Mouse (Mus musculus) adrenal gland, adult 8-10 months (tissue): ENCODE measurements at regions not wholly inside any gene's neighbourhood (a gene's known extent, or its start where the extent isn't known, plus 50 kb on each side); places are given as distances from the start of the nearest gene placed in this dataset.

Experiments
- DNase-seq: peaks from one replicate; pipeline ENCODE4 v3.0.0; 2022

- no peak for DNase-seq
Observed at GRCm38 (mm10) chr6:99984057-99984855, 258.1 kb upstream of the Prok2 start.

- DNase-seq, result no peak
Observed at GRCm38 (mm10) chr6:99979614-99980013, 253.4 kb upstream of the Prok2 start.

GRCm38 (mm10) chr6:99978164-99978746 is 252.1 kb upstream of the Prok2 start:
- DNase-seq, result no peak

- DNase-seq, result no peak
Observed at GRCm38 (mm10) chr6:99976144-99976543, 250.0 kb upstream of the Prok2 start.

GRCm38 (mm10) chr6:99975486-99975885 is 249.3 kb upstream of the Prok2 start:
- DNase-seq, result no peak

GRCm38 (mm10) chr6:99974464-99974863 is 248.3 kb upstream of the Prok2 start:
- DNase-seq, result peak; percentile 40

- DNase-seq, result no peak
Observed at GRCm38 (mm10) chr6:99971376-99971775, 245.2 kb upstream of the Prok2 start.

- no peak for DNase-seq
Observed at GRCm38 (mm10) chr6:99968889-99969288, 242.7 kb upstream of the Prok2 start.

GRCm38 (mm10) chr6:99967465-99967864 is 241.3 kb upstream of the Prok2 start:
- no peak for DNase-seq

GRCm38 (mm10) chr6:99964540-99964939 is 238.3 kb upstream of the Prok2 start:
- DNase-seq, result no peak

GRCm38 (mm10) chr6:99964007-99964406 is 237.8 kb upstream of the Prok2 start:
- DNase-seq, result no peak

GRCm38 (mm10) chr6:99959371-99959770 is 233.2 kb upstream of the Prok2 start:
- DNase-seq, result no peak

GRCm38 (mm10) chr6:99954832-99955830 is 228.9 kb upstream of the Prok2 start:
- DNase-seq, result no peak

GRCm38 (mm10) chr6:99953980-99954776 is 228.0 kb upstream of the Prok2 start:
- no peak for DNase-seq

GRCm38 (mm10) chr6:99950811-99951210 is 224.6 kb upstream of the Prok2 start:
- DNase-seq, result no peak

GRCm38 (mm10) chr6:99946917-99947316 is 220.7 kb upstream of the Prok2 start:
- DNase-seq, result no peak

GRCm38 (mm10) chr6:99946481-99946880 is 220.3 kb upstream of the Prok2 start:
- DNase-seq, result no peak

- DNase-seq, result no peak
Observed at GRCm38 (mm10) chr6:99945691-99946090, 219.5 kb upstream of the Prok2 start.

GRCm38 (mm10) chr6:99942958-99943357 is 216.8 kb upstream of the Prok2 start:
- no peak for DNase-seq

- no peak for DNase-seq
Observed at GRCm38 (mm10) chr6:99940118-99940517, 213.9 kb upstream of the Prok2 start.

GRCm38 (mm10) chr6:99939382-99939781 is 213.2 kb upstream of the Prok2 start:
- no peak for DNase-seq

- DNase-seq, result no peak
Observed at GRCm38 (mm10) chr6:99938949-99939348, 212.8 kb upstream of the Prok2 start.
